In genomic region chr1:36145050-36145449, GRCm38 (mm10) we compare ENCODE assay signal across 9 mouse cellular contexts.
DNase-seq lines count a peak whose midpoint lies in the region; ATAC-seq and TF ChIP-seq lines count a peak whose summit lies in the region.
"Had no signal": no experiment of that assay in that cellular context is flagged by ENCODE, and none has a peak within 500 bp of the region (broad histone marks: within the 10 kb centered on the region; RNA-seq: fewer than 3 reads in every experiment).

No protein-coding gene starts in this region.

- H3K4me2 ChIP-seq in heart, postnatal 0 days (ENCODE audit: low read depth, low read length) = no peak overlapping the region
- H3K4me2 ChIP-seq in embryonic facial prominence, embryonic 11.5 days (ENCODE audit: low read depth, low read length) = no peak overlapping the region
- no peak overlapping the region for H3K4me2 ChIP-seq in forebrain, embryonic 15.5 days (replicated peaks)

- no peak for TF ChIP-seq EP300 in heart, postnatal 0 days (IDR thresholded peaks at IDR 0.05; ENCODE audit: low read depth)

- intact Hi-C loops in left cerebral cortex, postnatal 4 days (cut with DNase I) = no loop called here

- H3K27ac ChIP-seq in heart, postnatal 0 days (ENCODE audit: low read depth) = no peak overlapping the region
- H3K27ac ChIP-seq in embryonic facial prominence, embryonic 11.5 days (replicated peaks; ENCODE audit: low read depth, low read length) = no peak overlapping the region
- H3K27ac ChIP-seq in forebrain, embryonic 15.5 days (replicated peaks) = no peak overlapping the region

- 26% methylated on average over 1 of the region's 1 CpGs for WGBS in heart, postnatal 0 days
- 42% methylated on average over 1 of the region's 1 CpGs for WGBS in embryonic facial prominence, embryonic 11.5 days
- WGBS in forebrain, embryonic 15.5 days = 21% methylated on average over 1 of the region's 1 CpGs

- H3K9ac ChIP-seq in heart, postnatal 0 days (replicated peaks; ENCODE audit: low read depth, low read length) = no peak overlapping the region
- no peak overlapping the region for H3K9ac ChIP-seq in embryonic facial prominence, embryonic 11.5 days (replicated peaks; ENCODE audit: low read length)
- H3K9ac ChIP-seq in forebrain, embryonic 15.5 days (replicated peaks) = no peak overlapping the region

- no peaks in the 10 kb centered on the region for H3K9me3 ChIP-seq in heart, postnatal 0 days (replicated peaks; ENCODE audit: control insufficient read depth, low read length)
- no peaks in the 10 kb centered on the region for H3K9me3 ChIP-seq in embryonic facial prominence, embryonic 11.5 days (replicated peaks; ENCODE audit: control insufficient read depth, low read length)
- H3K9me3 ChIP-seq in forebrain, embryonic 15.5 days = no peaks in the 10 kb centered on the region
- H3K9me3 ChIP-seq: megakaryocyte, embryonic 14.5 days had no signal

- no peak overlapping the region for H3K4me3 ChIP-seq in heart, postnatal 0 days (ENCODE audit: low read depth, low read length)
- no peak overlapping the region for H3K4me3 ChIP-seq in embryonic facial prominence, embryonic 11.5 days (ENCODE audit: low read depth, low read length)
- H3K4me3 ChIP-seq in forebrain, embryonic 15.5 days = no peak overlapping the region
- H3K4me3 ChIP-seq: megakaryocyte, embryonic 14.5 days had no signal

- H3K36me3 ChIP-seq in heart, postnatal 0 days (replicated peaks; ENCODE audit: control insufficient read depth, insufficient read depth, low read length) = peaks cover 77% of the 10 kb centered on the region
- peaks cover 2% of the 10 kb centered on the region for H3K36me3 ChIP-seq in embryonic facial prominence, embryonic 11.5 days (replicated peaks; ENCODE audit: control insufficient read depth, insufficient read depth, low read depth, low read length)
- peaks cover 62% of the 10 kb centered on the region for H3K36me3 ChIP-seq in forebrain, embryonic 15.5 days

- ATAC-seq in heart, postnatal 0 days (ENCODE audit: insufficient read depth, low read depth) = no peak
- no peak for ATAC-seq in embryonic facial prominence, embryonic 11.5 days (replicated peaks; ENCODE audit: insufficient number of reproducible peaks, low FRiP score, low TSS enrichment, low read depth)
- ATAC-seq in forebrain, embryonic 15.5 days (replicated peaks) = no peak

- peak; percentile 29 for DNase-seq in heart, postnatal 0 days (ENCODE audit: low spot score)
- DNase-seq in heart, adult 8-10 months (ENCODE audit: low spot score) = no peak
- DNase-seq in ovary, postnatal 14 days (ENCODE audit: low spot score) = peak; percentile 36
- DNase-seq in ovary, adult 18-20 months (ENCODE audit: low spot score) = no peak
- peak; percentile 40 for DNase-seq in embryonic facial prominence, embryonic 11.5 days (ENCODE audit: low spot score)
- DNase-seq in left cerebral cortex, postnatal 4 days = peak; percentile 26
- DNase-seq in thymus, postnatal 10 days (ENCODE audit: low spot score in 2 of 2) = peak; percentile 60 to 69

- peak; percentile 68 for TF ChIP-seq CTCF in heart, postnatal 0 days (IDR thresholded peaks at IDR 0.05; ENCODE audit: low read depth)

- no peaks in the 10 kb centered on the region for H3K27me3 ChIP-seq in heart, postnatal 0 days (ENCODE audit: control insufficient read depth, insufficient read depth, low read length)
- no peaks in the 10 kb centered on the region for H3K27me3 ChIP-seq in embryonic facial prominence, embryonic 11.5 days (ENCODE audit: control insufficient read depth, insufficient read depth, low read length)
- H3K27me3 ChIP-seq in forebrain, embryonic 15.5 days = no peaks in the 10 kb centered on the region
- H3K27me3 ChIP-seq: megakaryocyte, embryonic 14.5 days had no signal

- no peaks in the 10 kb centered on the region for H3K4me1 ChIP-seq in heart, postnatal 0 days (ENCODE audit: control insufficient read depth, insufficient read depth)
- no peaks in the 10 kb centered on the region for H3K4me1 ChIP-seq in embryonic facial prominence, embryonic 11.5 days (ENCODE audit: control insufficient read depth, insufficient read depth, low read length)
- H3K4me1 ChIP-seq in forebrain, embryonic 15.5 days = no peaks in the 10 kb centered on the region

Comparison
In these comparisons a context has a peak if more than half of its experiments do, and no peak if none do; other contexts are left out.
1. DNase-seq: peak in heart, postnatal 0 days (single experiment), ovary, postnatal 14 days (single experiment), embryonic facial prominence, embryonic 11.5 days (single experiment), left cerebral cortex, postnatal 4 days (single experiment) and thymus, postnatal 10 days (2 of 2); none in heart, adult 8-10 months (single experiment) and ovary, adult 18-20 months (single experiment).